Mouse (Mus musculus) lung, embryonic 16.5 days (tissue): ENCODE measurements around the gene Gm7138. TPM values are rescaled to one million over a fixed set of nuclear protein-coding genes. Genes with fewer than 3 reads are reported as not detected.
"Not testable (repeated sequence)": the region's sequence is repeated elsewhere in the genome, so short reads cannot be mapped to it uniquely, and the experiment has no call there.

Experiments used
- ATAC-seq: fragments of 200-750 bp; cut with Nextera tagmentation; 2 replicates; pipeline ENCODE4 v1.8.0; 2017; ENCODE audit warnings: low read depth, mild to moderate bottlenecking, moderate library complexity
- H3K27ac ChIP-seq: fragments of 300-500 bp; sonication (generic); 2 replicates; pipeline ENCODE4 v1.5.1; 2014; ENCODE audit warnings: mild to moderate bottlenecking, control low read depth, low read length
- H3K27me3 ChIP-seq: fragments of 300-500 bp; sonication (generic); 2 replicates; pipeline ENCODE4 v1.6.1; 2014; ENCODE audit warnings: low read depth, low read length, mixed read lengths; ENCODE audit not compliant: control insufficient read depth, insufficient read depth
- H3K36me3 ChIP-seq: fragments of 300-500 bp; sonication (generic); 2 replicates; pipeline ENCODE4 v1.6.1; 2014; ENCODE audit warnings: low read length; ENCODE audit not compliant: control insufficient read depth, insufficient read depth
- H3K4me1 ChIP-seq: fragments of 300-500 bp; sonication (generic); replicated peaks from 2 replicates; pipeline ENCODE4 v1.6.1; 2014; ENCODE audit warnings: low read length, mixed read lengths; ENCODE audit not compliant: control insufficient read depth, insufficient read depth
- H3K4me2 ChIP-seq: fragments of 300-500 bp; sonication (generic); 2 replicates; pipeline ENCODE4 v1.6.1; 2014; ENCODE audit warnings: low read depth, low read length, control low read depth
- H3K4me3 ChIP-seq: fragments of 300-500 bp; sonication (generic); 2 replicates; pipeline ENCODE4 v1.5.1; 2014; ENCODE audit warnings: mild to moderate bottlenecking, low read length, control low read depth
- H3K9ac ChIP-seq: fragments of 300-500 bp; sonication (generic); 2 replicates; pipeline ENCODE4 v1.6.1; 2014; ENCODE audit warnings: low read length, control low read depth
- H3K9me3 ChIP-seq: fragments of 300-500 bp; sonication (generic); 2 replicates; pipeline ENCODE4 v1.6.1; 2016; ENCODE audit warnings: low read length; ENCODE audit not compliant: control insufficient read depth
- WGBS: fragments of 180-500 bp; shearing (Covaris S2); extraction: QIAGEN DNeasy Blood & Tissue Kit; methylation state at CpG from one replicate; pipeline ENCODE4 v1.1.7; 2014; 5-methylcytosine and 5-hydroxymethylcytosine counted together
- polyA plus RNA-seq: library from polyadenylated mRNA; unstranded; fragments of >200 nt; fragmentation: Nextera tagmentation; extraction: Ambion mirVana; gene quantifications from 2 replicates; pipeline ENCODE4 v1.2.1, GENCODE M21; 2015

The Gm7138 gene
- polyA plus RNA-seq, 1 experiment from 2014 or later: not detected

DNA sequence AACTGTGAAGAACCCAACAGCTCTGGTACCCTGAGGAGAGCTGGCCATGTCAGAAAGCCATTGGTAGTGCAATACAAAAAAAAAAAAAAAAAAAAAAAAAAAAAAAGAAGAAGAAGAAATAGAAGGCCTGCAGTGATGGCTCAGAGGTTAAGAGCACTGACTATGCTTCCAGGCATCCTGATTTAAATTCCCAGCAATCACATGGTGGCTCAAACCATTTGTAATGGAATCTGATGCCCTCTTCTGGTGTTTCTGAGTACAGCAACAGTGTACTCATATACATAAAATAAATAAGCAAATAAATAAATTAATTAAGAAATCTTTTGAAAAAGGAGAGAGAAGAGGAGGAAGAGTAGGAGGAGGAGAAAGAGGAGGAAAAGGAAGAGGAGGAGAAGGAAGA lies 23.3 kb downstream of the Gm7138 start:
- Histone ChIP-seq H3K27ac (no peak overlapping the region), H3K4me3 (no peak overlapping the region), H3K4me1 (no peaks in the 10 kb centered on the region), H3K9me3 (no peaks in the 10 kb centered on the region), H3K9ac (no peak overlapping the region), H3K4me2 (no peak overlapping the region), H3K27me3 (no peaks in the 10 kb centered on the region), H3K36me3 (no peaks in the 10 kb centered on the region)
- no peak for ATAC-seq

DNA sequence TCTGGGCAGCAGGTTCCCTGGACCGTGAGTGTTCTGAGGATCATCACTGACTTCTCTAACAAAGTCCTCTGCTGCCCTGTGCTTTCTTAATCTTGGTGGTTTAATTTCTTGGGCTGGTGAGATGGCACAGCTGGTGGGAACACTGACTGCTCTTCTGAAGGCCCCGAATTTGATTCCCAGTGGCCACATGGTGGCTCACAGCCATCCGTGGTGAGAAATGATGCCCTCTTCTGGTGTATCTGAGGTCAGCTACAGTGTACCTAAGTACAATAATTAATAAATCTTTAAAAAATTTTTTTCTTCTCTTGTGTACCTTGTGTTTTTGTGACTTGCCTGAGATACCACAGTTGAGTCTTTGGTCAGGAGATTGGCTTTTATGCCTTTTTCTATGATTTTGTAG lies 24.4 kb downstream of the Gm7138 start:
- H3K27me3 ChIP-seq, H3K4me2 ChIP-seq, ATAC-seq, H3K4me1 ChIP-seq, H3K9me3 ChIP-seq, H3K27ac ChIP-seq, H3K9ac ChIP-seq, H3K4me3 ChIP-seq, H3K36me3 ChIP-seq: not testable (repeated sequence)
- WGBS: 49% methylated on average over 3 of the region's 3 CpGs

DNA sequence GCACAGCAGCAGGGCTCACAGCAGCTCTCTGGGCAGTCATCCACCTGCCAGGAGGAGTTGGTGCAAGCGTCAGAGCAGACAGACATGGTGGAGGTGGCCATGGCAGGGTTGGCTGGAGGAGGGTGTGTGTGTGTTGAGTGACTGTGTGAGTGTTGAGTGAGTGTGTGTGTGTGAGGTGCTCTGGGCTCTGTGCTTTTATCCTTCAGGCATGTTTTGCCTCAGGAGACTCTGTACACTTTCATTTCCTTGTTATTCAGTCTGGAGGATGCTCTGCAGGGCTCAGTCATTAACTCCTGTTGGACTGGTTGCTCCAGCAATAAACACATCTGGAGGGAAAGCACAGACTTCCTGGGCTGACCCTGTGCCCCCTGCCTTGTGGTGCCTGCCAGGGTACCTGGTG lies 25.5 kb downstream of the Gm7138 start, which contains the start of gene Gm9736:
Gene Gm9736 (minus strand): TSS at position 101 of the 400 bp plus-strand sequence.
- H3K9ac ChIP-seq, H3K4me2 ChIP-seq, H3K9me3 ChIP-seq, H3K4me3 ChIP-seq, H3K4me1 ChIP-seq, H3K36me3 ChIP-seq, H3K27me3 ChIP-seq, H3K27ac ChIP-seq, ATAC-seq: not testable (repeated sequence)
- 33% methylated on average over 1 of the region's 1 CpGs for WGBS

DNA sequence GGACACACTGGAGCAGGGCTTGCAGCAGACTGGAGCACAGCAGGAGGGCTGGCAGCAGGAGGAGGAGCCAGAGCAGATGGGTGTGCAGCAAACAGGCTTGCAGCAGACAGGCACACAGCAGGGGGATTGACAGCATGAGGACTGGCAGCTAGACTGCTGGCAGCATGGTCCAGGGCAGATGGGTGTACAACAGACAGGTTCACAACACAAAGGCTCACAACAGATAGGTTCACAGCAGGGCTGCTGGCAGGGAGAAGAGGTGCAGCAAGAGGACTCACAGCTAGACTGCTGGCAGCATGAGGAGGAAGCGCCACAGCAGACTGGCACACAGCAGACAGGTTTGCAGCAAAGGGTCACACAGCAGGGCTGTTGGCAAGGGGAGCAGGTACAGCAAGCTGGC lies 26.1 kb downstream of the Gm7138 start:
- not testable (repeated sequence) for ATAC-seq, H3K36me3 ChIP-seq, H3K4me3 ChIP-seq, H3K27me3 ChIP-seq, H3K4me2 ChIP-seq, H3K4me1 ChIP-seq, H3K27ac ChIP-seq, H3K9ac ChIP-seq, H3K9me3 ChIP-seq
- WGBS: 62% methylated on average over 1 of the region's 1 CpGs

DNA sequence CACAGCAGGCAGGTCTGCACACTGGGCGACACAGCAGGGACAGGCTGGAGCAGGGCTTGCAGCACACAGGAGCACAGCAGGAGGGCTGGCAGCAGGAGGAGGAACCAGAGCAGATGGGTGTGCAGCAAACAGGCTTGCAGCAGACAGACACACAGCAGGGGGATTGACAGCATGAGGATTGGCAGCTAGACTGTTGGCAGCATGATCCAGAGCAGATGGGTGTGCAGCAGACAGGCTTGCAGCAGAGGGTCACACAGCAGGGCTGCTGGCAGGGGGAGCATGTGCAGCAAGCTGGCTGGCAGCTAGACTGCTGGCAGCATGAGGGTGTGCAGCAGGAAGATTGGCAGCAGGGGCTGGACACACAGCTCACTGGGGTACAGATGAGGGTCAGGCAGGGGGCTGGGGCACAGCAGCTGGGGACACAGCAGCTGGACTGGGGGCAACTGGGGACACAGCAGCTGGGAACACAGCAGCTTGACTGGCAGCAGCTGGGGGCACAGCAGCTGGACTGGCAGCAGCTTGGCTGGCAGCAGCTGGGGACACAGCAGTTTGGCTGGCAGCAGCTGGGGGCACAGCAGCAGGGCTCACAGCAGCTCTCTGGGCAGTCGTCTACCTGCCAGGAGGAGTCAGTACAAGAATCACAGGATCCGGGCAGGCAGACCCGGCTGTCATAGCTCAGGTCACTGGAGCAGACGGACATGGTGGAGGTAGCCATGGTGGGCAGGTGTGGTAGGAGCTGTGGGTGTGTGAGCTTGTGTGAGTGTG lies 34.6 kb downstream of the Gm7138 start, which contains the start of gene Gm18596:
Gene Gm18596 (minus strand): TSS at position 715 of the 765 bp plus-strand sequence.
- H3K4me3 ChIP-seq, H3K9ac ChIP-seq, H3K27me3 ChIP-seq, H3K4me2 ChIP-seq, H3K36me3 ChIP-seq, H3K9me3 ChIP-seq, ATAC-seq, H3K27ac ChIP-seq, H3K4me1 ChIP-seq: not testable (repeated sequence)
- WGBS: 57% methylated on average over 4 of the region's 5 CpGs

DNA sequence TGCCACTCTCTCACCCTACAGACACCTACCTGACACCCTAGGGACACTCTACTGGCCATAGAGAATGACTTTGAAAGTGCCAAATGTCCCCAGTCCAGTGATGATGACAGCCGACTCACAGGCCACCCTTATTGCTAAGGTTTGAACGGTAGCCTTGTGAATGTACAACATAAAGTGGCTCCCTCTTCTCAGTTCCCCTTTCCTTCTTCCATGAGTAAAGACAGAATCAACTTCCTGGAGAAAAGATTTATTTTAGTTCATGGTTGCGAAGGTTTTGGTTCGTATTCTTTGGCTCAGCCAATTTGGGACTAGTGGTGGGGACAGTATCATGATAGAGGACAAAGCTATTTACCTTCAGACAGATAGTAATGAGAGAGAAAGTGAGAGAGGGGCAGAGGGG lies 37.8 kb downstream of the Gm7138 start:
- no peak for ATAC-seq
- Histone ChIP-seq H3K4me2 (no peak overlapping the region), H3K27ac (no peak overlapping the region), H3K4me3 (no peak overlapping the region), H3K27me3 (no peaks in the 10 kb centered on the region), H3K4me1 (no peaks in the 10 kb centered on the region), H3K9ac (no peak overlapping the region), H3K36me3 (no peaks in the 10 kb centered on the region), H3K9me3 (peaks cover 4% of the 10 kb centered on the region; the same call in 1 of the 2 replicates)
- WGBS: 80% methylated on average over 4 of the region's 4 CpGs

DNA sequence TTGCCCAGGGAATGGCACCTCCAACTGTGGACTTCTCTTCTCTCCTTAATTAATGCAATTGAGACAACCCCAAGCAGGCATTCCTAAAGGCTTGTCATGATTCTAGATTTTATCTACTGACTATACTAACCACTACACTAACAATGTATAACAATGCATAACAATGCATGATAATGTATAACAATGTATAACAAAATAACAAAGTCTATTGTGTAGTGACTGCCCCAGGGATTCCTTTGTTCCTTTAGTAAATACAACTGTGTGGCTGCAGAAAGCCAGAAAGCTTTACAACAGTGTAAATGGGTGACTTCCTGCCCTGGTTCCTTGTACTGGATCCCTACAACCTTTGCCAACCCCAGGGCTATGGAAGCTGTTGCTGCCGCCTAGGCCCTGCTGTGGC lies 40.8 kb downstream of the Gm7138 start:
- ATAC-seq: no peak
- no peaks in the 10 kb centered on the region for H3K4me1 ChIP-seq
- 90% methylated on average over 1 of the region's 1 CpGs for WGBS
- peaks cover 4% of the 10 kb centered on the region; the same call in 1 of the 2 replicates for H3K9me3 ChIP-seq
- H3K4me3 ChIP-seq: no peak overlapping the region
- no peaks in the 10 kb centered on the region for H3K27me3 ChIP-seq
- no peak overlapping the region for H3K9ac ChIP-seq
- H3K27ac ChIP-seq: no peak overlapping the region
- no peak overlapping the region for H3K4me2 ChIP-seq
- no peaks in the 10 kb centered on the region for H3K36me3 ChIP-seq

DNA sequence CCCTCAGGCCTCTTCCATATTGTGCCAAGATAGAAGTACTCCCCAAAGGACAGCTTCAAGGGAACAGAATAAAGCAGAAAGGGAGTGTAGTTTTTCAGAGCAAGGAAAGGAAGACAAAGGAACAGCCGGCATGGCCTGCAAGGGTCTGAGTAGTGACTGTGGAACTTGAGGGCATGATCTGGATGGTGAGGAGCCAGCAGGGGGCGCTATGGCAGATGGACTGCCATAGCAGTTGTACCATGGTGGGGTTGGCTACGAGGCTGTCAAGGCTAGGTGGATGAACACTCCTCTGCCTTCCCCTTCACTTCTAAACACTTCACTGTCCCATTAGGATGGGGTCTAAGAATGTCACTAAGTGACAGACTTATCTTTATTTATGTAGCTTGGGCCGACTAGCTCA lies 47.5 kb downstream of the Gm7138 start:
- Histone ChIP-seq H3K4me1 (no peaks in the 10 kb centered on the region), H3K27me3 (no peaks in the 10 kb centered on the region), H3K27ac (no peak overlapping the region), H3K4me3 (no peak overlapping the region), H3K9me3 (no peaks in the 10 kb centered on the region), H3K36me3 (no peaks in the 10 kb centered on the region), H3K4me2 (no peak overlapping the region), H3K9ac (no peak overlapping the region)
- no peak for ATAC-seq
- 38% methylated on average over 4 of the region's 4 CpGs for WGBS

DNA sequence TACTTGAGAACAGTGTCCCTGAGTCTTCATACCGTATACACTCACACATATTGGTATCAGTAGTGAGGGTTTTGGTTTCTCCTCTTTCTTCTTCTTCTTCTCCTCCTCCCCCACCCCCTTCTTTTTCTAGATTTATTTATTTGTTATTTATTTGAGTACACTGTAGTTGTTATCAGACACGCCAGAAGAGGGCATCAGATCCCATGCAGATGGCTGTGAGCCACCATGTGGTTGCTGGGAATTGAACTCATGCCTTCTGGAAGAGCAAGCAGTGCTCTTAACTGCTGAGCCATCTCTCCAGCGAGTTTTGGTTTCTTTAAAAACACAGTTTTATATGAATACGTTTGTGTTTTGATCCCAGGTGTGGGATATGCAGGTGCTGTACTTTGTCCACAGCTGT lies 48.5 kb downstream of the Gm7138 start:
- WGBS: 51% methylated on average over 4 of the region's 4 CpGs

More for the DNA sequence above, 48.5 kb downstream of the Gm7138 start:
- H3K36me3 ChIP-seq: no peaks in the 10 kb centered on the region
- H3K4me3 ChIP-seq: no peak overlapping the region
- H3K9me3 ChIP-seq: no peaks in the 10 kb centered on the region
- no peak overlapping the region for H3K9ac ChIP-seq
- H3K4me1 ChIP-seq: no peaks in the 10 kb centered on the region
- ATAC-seq: no peak
- H3K4me2 ChIP-seq: no peak overlapping the region
- H3K27ac ChIP-seq: no peak overlapping the region
- H3K27me3 ChIP-seq: no peaks in the 10 kb centered on the region
